ENCODE assay signal across 26 mouse cellular contexts in genomic region chr16:96375538-96375937, GRCm38 (mm10).
DNase-seq lines count a peak whose midpoint lies in the region; ATAC-seq and TF ChIP-seq lines count a peak whose summit lies in the region.
"Had no signal": no experiment of that assay in that cellular context is flagged by ENCODE, and none has a peak within 500 bp of the region (broad histone marks: within the 10 kb centered on the region; RNA-seq: fewer than 3 reads in every experiment).

No protein-coding gene starts in this region.

- TF ChIP-seq CTCF in lung, postnatal 0 days (IDR thresholded peaks at IDR 0.05), result no peak

- 0 out of 2 replicates have a peak, but pooled peaks cover 3% of the 10 kb centered on the region for H3K9me3 ChIP-seq in heart, embryonic 12.5 days (replicated peaks)
- no peaks in the 10 kb centered on the region for H3K9me3 ChIP-seq in lung, postnatal 0 days (ENCODE audit: low read length)
- no peaks in the 10 kb centered on the region for H3K9me3 ChIP-seq in hindbrain, embryonic 10.5 days
- H3K9me3 ChIP-seq: embryonic facial prominence, embryonic 13.5 days; heart, embryonic 15.5 days; hindbrain, embryonic 12.5 days; limb, embryonic 12.5 days; liver, embryonic 15.5 days had no signal

- 82% methylated on average over 7 of the region's 7 CpGs for WGBS in heart, embryonic 12.5 days
- 55% methylated on average over 7 of the region's 7 CpGs for WGBS in lung, postnatal 0 days
- whole genome bisulfite sequencing in hindbrain, embryonic 10.5 days, result 92% methylated on average over 7 of the region's 7 CpGs

- peaks cover 13% of the 10 kb centered on the region for H3K4me1 ChIP-seq in heart, embryonic 12.5 days (replicated peaks)
- no peaks in the 10 kb centered on the region for H3K4me1 ChIP-seq in lung, postnatal 0 days (ENCODE audit: insufficient read depth, low read depth, low read length)
- H3K4me1 ChIP-seq in hindbrain, embryonic 10.5 days (replicated peaks), result no peaks in the 10 kb centered on the region
- H3K4me1 ChIP-seq: hindbrain, embryonic 12.5 days; limb, embryonic 12.5 days had no signal

- H3K27me3 ChIP-seq in heart, embryonic 12.5 days (replicated peaks), result no peaks in the 10 kb centered on the region
- H3K27me3 ChIP-seq in lung, postnatal 0 days (replicated peaks; ENCODE audit: insufficient read depth, low read length), result no peaks in the 10 kb centered on the region
- no peaks in the 10 kb centered on the region for H3K27me3 ChIP-seq in hindbrain, embryonic 10.5 days (ENCODE audit: insufficient read depth, poor library complexity, severe bottlenecking)
- H3K27me3 ChIP-seq: CH12.LX; embryonic facial prominence, embryonic 13.5 days; heart, embryonic 15.5 days; hindbrain, embryonic 12.5 days; limb, embryonic 12.5 days; liver, embryonic 15.5 days had no signal

- H3K36me3 ChIP-seq in heart, embryonic 12.5 days, result no peaks in the 10 kb centered on the region
- H3K36me3 ChIP-seq in lung, postnatal 0 days (ENCODE audit: insufficient read depth, low read length), result no peaks in the 10 kb centered on the region
- H3K36me3 ChIP-seq in hindbrain, embryonic 10.5 days, result no peaks in the 10 kb centered on the region
- H3K36me3 ChIP-seq: embryonic facial prominence, embryonic 13.5 days; heart, embryonic 15.5 days; hindbrain, embryonic 12.5 days; limb, embryonic 12.5 days; liver, embryonic 15.5 days had no signal

- DNase-seq in heart, adult 11 months, result peak; percentile 44
- peak; percentile 86 for DNase-seq in lung, postnatal 0 days (ENCODE audit: low spot score)
- peak; percentile 30 to 69 for DNase-seq in lung, postnatal 4 days
- no peak for DNase-seq in hindbrain, embryonic 10.5 days (ENCODE audit: low spot score)
- DNase-seq in cerebellum, adult 11-12 months, result no peak
- DNase-seq in spleen, postnatal 36 days (ENCODE audit: low spot score in 2 of 2), result no peak
- DNase-seq: adrenal gland, adult 2 months; cerebellum, adult 8-10 months; kidney, postnatal 36 days; thymus, adult 2 months; thymus, postnatal 36 days had no signal

- peak; percentile 77 for TF ChIP-seq EP300 in lung, postnatal 0 days (IDR thresholded peaks at IDR 0.05)

- H3K4me2 ChIP-seq in heart, embryonic 12.5 days, result no peak overlapping the region
- no peak overlapping the region for H3K4me2 ChIP-seq in lung, postnatal 0 days (replicated peaks; ENCODE audit: low read depth, low read length)
- H3K4me2 ChIP-seq: embryonic facial prominence, embryonic 13.5 days; heart, embryonic 15.5 days; hindbrain, embryonic 12.5 days; limb, embryonic 12.5 days; liver, embryonic 15.5 days; midbrain, embryonic 11.5 days had no signal

- no peak overlapping the region for H3K4me3 ChIP-seq in heart, embryonic 12.5 days
- H3K4me3 ChIP-seq in lung, postnatal 0 days (ENCODE audit: low read depth, low read length), result no peak overlapping the region
- H3K4me3 ChIP-seq in hindbrain, embryonic 10.5 days, result no peak overlapping the region
- H3K4me3 ChIP-seq: embryonic facial prominence, embryonic 13.5 days; heart, embryonic 15.5 days; hindbrain, embryonic 12.5 days; layer of hippocampus, adult 2 months; left cerebral cortex, adult 2 months; limb, embryonic 12.5 days; liver, embryonic 15.5 days had no signal

- ATAC-seq in heart, embryonic 12.5 days (ENCODE audit: insufficient number of reproducible peaks, low FRiP score), result no peak
- ATAC-seq in lung, postnatal 0 days, result peak; percentile 93
- ATAC-seq in megakaryocyte progenitor cell, adult 5-6 weeks (replicated peaks; ENCODE audit: poor library complexity), result no peak
- ATAC-seq: activated CD4-positive, CD25-positive, alpha-beta regulatory T cell, adult 4 months; forebrain, embryonic 16.5 days; hindbrain, postnatal 0 days; midbrain, embryonic 16.5 days had no signal

- H3K9ac ChIP-seq in heart, embryonic 12.5 days, result no peak overlapping the region
- H3K9ac ChIP-seq in lung, postnatal 0 days (replicated peaks; ENCODE audit: low read depth), result no peak overlapping the region
- H3K9ac ChIP-seq: embryonic facial prominence, embryonic 13.5 days; heart, embryonic 15.5 days; hindbrain, embryonic 12.5 days; limb, embryonic 12.5 days; liver, embryonic 15.5 days had no signal

- no peak overlapping the region for H3K27ac ChIP-seq in heart, embryonic 12.5 days (ENCODE audit: poor library complexity, severe bottlenecking)
- H3K27ac ChIP-seq in lung, postnatal 0 days (ENCODE audit: low read length), result no peak overlapping the region
- no peak overlapping the region for H3K27ac ChIP-seq in hindbrain, embryonic 10.5 days
- H3K27ac ChIP-seq: heart, embryonic 15.5 days; hindbrain, embryonic 12.5 days; hindbrain, postnatal 0 days; layer of hippocampus, adult 2 months; left cerebral cortex, adult 2 months; liver, embryonic 15.5 days had no signal

Comparison
In these comparisons a context has a peak if more than half of its experiments do, and no peak if none do; other contexts are left out.
1. DNase-seq: peak in heart, adult 11 months (single experiment), lung, postnatal 0 days (single experiment) and lung, postnatal 4 days (2 of 2); none in hindbrain, embryonic 10.5 days (single experiment), cerebellum, adult 11-12 months (single experiment) and spleen, postnatal 36 days (0 of 2).